Mouse (Mus musculus) effector memory CD4-positive, alpha-beta T cell, adult 7 months (primary cell): Measurements from ENCODE around the gene Olfr1316. TPM values are rescaled to one million over a fixed set of nuclear protein-coding genes. Genes with fewer than 3 reads are reported as not detected.

ENCODE experiments used
- polyA plus RNA-seq: library from polyadenylated mRNA; unstranded; fragments of 100-300 nt; shearing (Covaris generic); gene quantifications from one replicate; pipeline ENCODE4 v1.2.1, GENCODE M21; 2017

Gene Olfr1316
- not detected for polyA plus RNA-seq

GRCm38 (mm10) chr2:112134877-112135276, at the start of gene Olfr1316:
Gene Olfr1316 (minus strand): TSS chr2:112134977.

GRCm38 (mm10) chr2:112153898-112154297, 19.1 kb upstream of the Olfr1316 start, which contains the start of gene Olfr1318:
Gene Olfr1318 (plus strand): TSS chr2:112154198.

GRCm38 (mm10) chr2:112140029-112140428, 5.3 kb upstream of the Olfr1316 start, which contains the start of gene Olfr1317:
Gene Olfr1317 (plus strand): TSS chr2:112140329.

GRCm38 (mm10) chr2:112115340-112115739, 19.4 kb downstream of the Olfr1316 start, which contains the start of gene Olfr1315-ps1:
Gene Olfr1315-ps1 (minus strand): TSS chr2:112115440.

GRCm38 (mm10) chr2:112096681-112097080, 38.1 kb downstream of the Olfr1316 start, which contains the start of gene Olfr1314:
Gene Olfr1314 (minus strand): TSS chr2:112096781.

GRCm38 (mm10) chr2:112077743-112078142, 57.0 kb downstream of the Olfr1316 start, which contains the start of gene Olfr1313:
Gene Olfr1313 (minus strand): TSS chr2:112077843.

Other genes with a start within 250 kb of the Olfr1316 start
- gene Olfr1306, start 218.7 kb downstream of the Olfr1316 start, polyA plus RNA-seq = not detected
- 0.09 TPM for gene Olfr1307, start 185.5 kb downstream of the Olfr1316 start, polyA plus RNA-seq
- gene Olfr1308, start 170.0 kb downstream of the Olfr1316 start, polyA plus RNA-seq = not detected
- gene Olfr1309, start 144.7 kb downstream of the Olfr1316 start, polyA plus RNA-seq = not detected
- not detected for gene Olfr1310, start 122.3 kb downstream of the Olfr1316 start, polyA plus RNA-seq
- not detected for gene Olfr1311, start 110.6 kb downstream of the Olfr1316 start, polyA plus RNA-seq
- 0.23 TPM for gene Olfr1312, start 84.7 kb downstream of the Olfr1316 start, polyA plus RNA-seq
- not detected for gene Olfr1313, start 57.1 kb downstream of the Olfr1316 start, polyA plus RNA-seq
- gene Olfr1314, start 38.2 kb downstream of the Olfr1316 start, polyA plus RNA-seq = not detected
- gene Olfr1315-ps1, start 19.5 kb downstream of the Olfr1316 start, polyA plus RNA-seq = not detected
- gene Olfr1317, start 5.4 kb upstream of the Olfr1316 start, polyA plus RNA-seq = not detected
- gene Olfr1318, start 19.2 kb upstream of the Olfr1316 start, polyA plus RNA-seq = not detected
- gene Lpcat4, start 104.5 kb upstream of the Olfr1316 start, polyA plus RNA-seq = 112 TPM
- gene Nutm1, start 124.3 kb upstream of the Olfr1316 start, polyA plus RNA-seq = 0.50 TPM
- gene Nop10, start 126.9 kb upstream of the Olfr1316 start, polyA plus RNA-seq = 129 TPM
- gene Slc12a6, start 130.8 kb upstream of the Olfr1316 start, polyA plus RNA-seq = 37.6 TPM
- not detected for gene Gm21985, start 131.3 kb upstream of the Olfr1316 start, polyA plus RNA-seq
- gene Emc4, start 233.1 kb upstream of the Olfr1316 start, polyA plus RNA-seq = 59.0 TPM
- gene Katnbl1, start 244.2 kb upstream of the Olfr1316 start, polyA plus RNA-seq = 17.6 TPM